Mouse (Mus musculus): ENCODE results near the gene Nol12.

- TF ChIP-seq GATA1 (IDR thresholded peaks at IDR 0.05; ENCODE audit: borderline replicate concordance, low read length), result no peak
- no peak for TF ChIP-seq FLI1 (IDR thresholded peaks at IDR 0.05; ENCODE audit: low read length)
These were observed 26.3 kb upstream of the Nol12 start for GRCm38 (mm10) chr15:78908399-78908798.
